Mouse (Mus musculus) 416B (cell line): ENCODE data around the gene Thsd4.

Source experiments
- DNase-seq: peaks from one replicate; pipeline ENCODE4 v3.0.0; 2011; ENCODE audit warnings: low read depth

Thsd4 gene

GRCm38 (mm10) chr9:60147401-60147800 lies 374.4 kb downstream of the Thsd4 start:
- DNase-seq = no peak

- DNase-seq = no peak
These were observed 378.0 kb downstream of the Thsd4 start for GRCm38 (mm10) chr9:60143816-60144215.

- DNase-seq = no peak
These were observed 380.7 kb downstream of the Thsd4 start for GRCm38 (mm10) chr9:60141081-60141514.

- no peak for DNase-seq
These were observed 381.4 kb downstream of the Thsd4 start for GRCm38 (mm10) chr9:60140411-60140810.

- DNase-seq = no peak
These were observed 382.4 kb downstream of the Thsd4 start for GRCm38 (mm10) chr9:60139446-60139845.

- no peak for DNase-seq
These were observed 392.4 kb downstream of the Thsd4 start for GRCm38 (mm10) chr9:60129235-60129991.

GRCm38 (mm10) chr9:60126961-60127360 lies 394.9 kb downstream of the Thsd4 start:
- DNase-seq = no peak

GRCm38 (mm10) chr9:60124102-60124501 lies 397.7 kb downstream of the Thsd4 start:
- DNase-seq = no peak

GRCm38 (mm10) chr9:60123066-60123465 lies 398.8 kb downstream of the Thsd4 start:
- DNase-seq = no peak

- no peak for DNase-seq
These were observed 402.0 kb downstream of the Thsd4 start for GRCm38 (mm10) chr9:60119846-60120245.

- DNase-seq = no peak
These were observed 404.0 kb downstream of the Thsd4 start for GRCm38 (mm10) chr9:60117831-60118230.

GRCm38 (mm10) chr9:60115711-60116247 lies 406.1 kb downstream of the Thsd4 start:
- no peak for DNase-seq

GRCm38 (mm10) chr9:60115306-60115705 lies 406.5 kb downstream of the Thsd4 start:
- DNase-seq = no peak

- DNase-seq = no peak
These were observed 411.6 kb downstream of the Thsd4 start for GRCm38 (mm10) chr9:60110200-60110599.

GRCm38 (mm10) chr9:60106683-60107082 lies 415.2 kb downstream of the Thsd4 start:
- no peak for DNase-seq

- no peak for DNase-seq
These were observed 415.7 kb downstream of the Thsd4 start for GRCm38 (mm10) chr9:60106106-60106505.

GRCm38 (mm10) chr9:60094211-60094610 lies 427.6 kb downstream of the Thsd4 start:
- DNase-seq = no peak

GRCm38 (mm10) chr9:60092428-60092827 lies 429.4 kb downstream of the Thsd4 start:
- no peak for DNase-seq

- DNase-seq = no peak
These were observed 432.4 kb downstream of the Thsd4 start for GRCm38 (mm10) chr9:60089441-60089840.

- peak; percentile 58 for DNase-seq
These were observed 433.7 kb downstream of the Thsd4 start for GRCm38 (mm10) chr9:60088101-60088500.

GRCm38 (mm10) chr9:60082107-60082581 lies 439.7 kb downstream of the Thsd4 start:
- peak; percentile 56 for DNase-seq

- DNase-seq = no peak
These were observed 444.1 kb downstream of the Thsd4 start for GRCm38 (mm10) chr9:60077761-60078160.

- no peak for DNase-seq
These were observed 445.4 kb downstream of the Thsd4 start for GRCm38 (mm10) chr9:60076396-60076795.
